Mouse (Mus musculus) lung, embryonic 16.5 days (tissue): ENCODE data around the gene Sorcs3. TPM values are rescaled to one million over a fixed set of nuclear protein-coding genes. Genes with fewer than 3 reads are reported as not detected.

Experiments
- ATAC-seq: fragments of 200-750 bp; cut with Nextera tagmentation; 2 replicates; pipeline ENCODE4 v1.8.0; 2017; ENCODE audit warnings: low read depth, mild to moderate bottlenecking, moderate library complexity
- H3K27ac ChIP-seq: fragments of 300-500 bp; sonication (generic); 2 replicates; pipeline ENCODE4 v1.5.1; 2014; ENCODE audit warnings: mild to moderate bottlenecking, control low read depth, low read length
- H3K27me3 ChIP-seq: fragments of 300-500 bp; sonication (generic); 2 replicates; pipeline ENCODE4 v1.6.1; 2014; ENCODE audit warnings: low read depth, low read length, mixed read lengths; ENCODE audit not compliant: control insufficient read depth, insufficient read depth
- H3K36me3 ChIP-seq: fragments of 300-500 bp; sonication (generic); 2 replicates; pipeline ENCODE4 v1.6.1; 2014; ENCODE audit warnings: low read length; ENCODE audit not compliant: control insufficient read depth, insufficient read depth
- H3K4me1 ChIP-seq: fragments of 300-500 bp; sonication (generic); replicated peaks from 2 replicates; pipeline ENCODE4 v1.6.1; 2014; ENCODE audit warnings: low read length, mixed read lengths; ENCODE audit not compliant: control insufficient read depth, insufficient read depth
- H3K4me2 ChIP-seq: fragments of 300-500 bp; sonication (generic); 2 replicates; pipeline ENCODE4 v1.6.1; 2014; ENCODE audit warnings: low read depth, low read length, control low read depth
- H3K4me3 ChIP-seq: fragments of 300-500 bp; sonication (generic); 2 replicates; pipeline ENCODE4 v1.5.1; 2014; ENCODE audit warnings: mild to moderate bottlenecking, low read length, control low read depth
- H3K9ac ChIP-seq: fragments of 300-500 bp; sonication (generic); 2 replicates; pipeline ENCODE4 v1.6.1; 2014; ENCODE audit warnings: low read length, control low read depth
- H3K9me3 ChIP-seq: fragments of 300-500 bp; sonication (generic); 2 replicates; pipeline ENCODE4 v1.6.1; 2016; ENCODE audit warnings: low read length; ENCODE audit not compliant: control insufficient read depth
- WGBS: fragments of 180-500 bp; shearing (Covaris S2); extraction: QIAGEN DNeasy Blood & Tissue Kit; methylation state at CpG from one replicate; pipeline ENCODE4 v1.1.7; 2014; 5-methylcytosine and 5-hydroxymethylcytosine counted together
- polyA plus RNA-seq: library from polyadenylated mRNA; unstranded; fragments of >200 nt; fragmentation: Nextera tagmentation; extraction: Ambion mirVana; gene quantifications from 2 replicates; pipeline ENCODE4 v1.2.1, GENCODE M21; 2015

The Sorcs3 gene
- polyA plus RNA-seq, 1 experiment from 2014 or later, result 0.20 TPM

- Histone ChIP-seq H3K9me3 (no peaks in the 10 kb centered on the region), H3K9ac (no peak overlapping the region), H3K4me3 (no peak overlapping the region), H3K27ac (no peak overlapping the region), H3K4me2 (no peak overlapping the region), H3K27me3 (no peaks in the 10 kb centered on the region), H3K4me1 (no peaks in the 10 kb centered on the region), H3K36me3 (no peaks in the 10 kb centered on the region)
- 68% methylated on average over 5 of the region's 5 CpGs for WGBS
- ATAC-seq, result no peak
Observed at GRCm38 (mm10) chr19:48263750-48264149, 57.9 kb downstream of the Sorcs3 start.

GRCm38 (mm10) chr19:48280273-48280672 lies 74.4 kb downstream of the Sorcs3 start:
- Histone ChIP-seq H3K36me3 (no peaks in the 10 kb centered on the region), H3K4me3 (no peak overlapping the region), H3K4me2 (no peak overlapping the region), H3K9me3 (no peaks in the 10 kb centered on the region), H3K27ac (no peak overlapping the region), H3K27me3 (no peaks in the 10 kb centered on the region), H3K9ac (no peak overlapping the region), H3K4me1 (no peaks in the 10 kb centered on the region)
- ATAC-seq, result no peak
- 67% methylated on average over 8 of the region's 8 CpGs for WGBS

- WGBS, result 83% methylated on average over 6 of the region's 6 CpGs
Observed at GRCm38 (mm10) chr19:48282250-48282649, 76.4 kb downstream of the Sorcs3 start.

GRCm38 (mm10) chr19:48283217-48283616 lies 77.4 kb downstream of the Sorcs3 start:
- Histone ChIP-seq H3K4me2 (no peak overlapping the region), H3K9ac (no peak overlapping the region), H3K27me3 (no peaks in the 10 kb centered on the region), H3K4me3 (no peak overlapping the region), H3K27ac (no peak overlapping the region), H3K9me3 (no peaks in the 10 kb centered on the region), H3K4me1 (no peaks in the 10 kb centered on the region), H3K36me3 (no peaks in the 10 kb centered on the region)
- no peak for ATAC-seq
- 45% methylated on average over 4 of the region's 4 CpGs for WGBS

More at GRCm38 (mm10) chr19:48282250-48282649, 76.4 kb downstream of the Sorcs3 start:
- no peaks in the 10 kb centered on the region for H3K36me3 ChIP-seq
- H3K9ac ChIP-seq, result no peak overlapping the region
- no peak overlapping the region for H3K4me2 ChIP-seq
- ATAC-seq, result no peak
- H3K27me3 ChIP-seq, result no peaks in the 10 kb centered on the region
- no peak overlapping the region for H3K27ac ChIP-seq
- H3K9me3 ChIP-seq, result no peaks in the 10 kb centered on the region
- no peaks in the 10 kb centered on the region for H3K4me1 ChIP-seq
- no peak overlapping the region for H3K4me3 ChIP-seq

GRCm38 (mm10) chr19:48285602-48286225 lies 79.9 kb downstream of the Sorcs3 start:
- Histone ChIP-seq H3K36me3 (no peaks in the 10 kb centered on the region), H3K9ac (no peak overlapping the region), H3K9me3 (no peaks in the 10 kb centered on the region), H3K4me2 (no peak overlapping the region), H3K27ac (no peak overlapping the region), H3K4me3 (no peak overlapping the region), H3K27me3 (no peaks in the 10 kb centered on the region), H3K4me1 (no peaks in the 10 kb centered on the region)
- no peak for ATAC-seq
- 75% methylated on average over 10 of the region's 10 CpGs for WGBS

- no peaks in the 10 kb centered on the region for H3K27me3 ChIP-seq
- H3K36me3 ChIP-seq, result no peaks in the 10 kb centered on the region
- no peak overlapping the region for H3K4me3 ChIP-seq
- H3K9ac ChIP-seq, result no peak overlapping the region
- no peak for ATAC-seq
- H3K27ac ChIP-seq, result no peak overlapping the region
- H3K9me3 ChIP-seq, result no peaks in the 10 kb centered on the region
- no peak overlapping the region for H3K4me2 ChIP-seq
- H3K4me1 ChIP-seq, result no peaks in the 10 kb centered on the region
- WGBS, result 88% methylated on average over 2 of the region's 2 CpGs
Observed at GRCm38 (mm10) chr19:48294251-48294650, 88.4 kb downstream of the Sorcs3 start.

GRCm38 (mm10) chr19:48298384-48298783 lies 92.6 kb downstream of the Sorcs3 start:
- no peak overlapping the region for H3K27ac ChIP-seq
- no peak for ATAC-seq
- no peak overlapping the region for H3K4me2 ChIP-seq
- 62% methylated on average over 2 of the region's 2 CpGs for WGBS
- H3K27me3 ChIP-seq, result no peaks in the 10 kb centered on the region
- no peaks in the 10 kb centered on the region for H3K4me1 ChIP-seq
- H3K36me3 ChIP-seq, result no peaks in the 10 kb centered on the region
- H3K9ac ChIP-seq, result no peak overlapping the region
- H3K9me3 ChIP-seq, result no peaks in the 10 kb centered on the region
- no peak overlapping the region for H3K4me3 ChIP-seq

- H3K36me3 ChIP-seq, result no peaks in the 10 kb centered on the region
- WGBS, result 64% methylated on average over 14 of the region's 14 CpGs
- H3K27ac ChIP-seq, result no peak overlapping the region
- no peaks in the 10 kb centered on the region for H3K9me3 ChIP-seq
- H3K27me3 ChIP-seq, result no peaks in the 10 kb centered on the region
- no peak overlapping the region for H3K4me3 ChIP-seq
- H3K9ac ChIP-seq, result no peak overlapping the region
- no peaks in the 10 kb centered on the region for H3K4me1 ChIP-seq
- H3K4me2 ChIP-seq, result no peak overlapping the region
- no peak for ATAC-seq
Observed at GRCm38 (mm10) chr19:48300440-48301231, 94.8 kb downstream of the Sorcs3 start.

GRCm38 (mm10) chr19:48301300-48301699 lies 95.5 kb downstream of the Sorcs3 start:
- no peaks in the 10 kb centered on the region for H3K36me3 ChIP-seq
- no peak overlapping the region for H3K4me3 ChIP-seq
- no peak overlapping the region for H3K4me2 ChIP-seq
- H3K9me3 ChIP-seq, result no peaks in the 10 kb centered on the region
- no peak overlapping the region for H3K9ac ChIP-seq
- 52% methylated on average over 3 of the region's 3 CpGs for WGBS
- no peaks in the 10 kb centered on the region for H3K4me1 ChIP-seq
- H3K27ac ChIP-seq, result no peak overlapping the region
- no peaks in the 10 kb centered on the region for H3K27me3 ChIP-seq
- no peak for ATAC-seq
